Mouse (Mus musculus) fibroblast of lung, adult 2 months (primary cell): Measurements from ENCODE around the gene Selenoo.

ENCODE experiments used
- DNase-seq: peaks from one replicate; pipeline ENCODE4 v3.0.0-alpha.2; 2011; ENCODE audit warnings: low read depth

Selenoo gene

GRCm38 (mm10) chr15:89088607-89089247, at the start of gene Selenoo:
TSS of gene Selenoo (plus strand) at chr15:89089084.
- DNase-seq: peak; percentile 76

GRCm38 (mm10) chr15:89044381-89044780, 44.5 kb upstream of the Selenoo start:
- no peak for DNase-seq

GRCm38 (mm10) chr15:89046356-89046755, 42.5 kb upstream of the Selenoo start:
- no peak for DNase-seq

GRCm38 (mm10) chr15:89054666-89055065, 34.2 kb upstream of the Selenoo start:
- DNase-seq: no peak

- DNase-seq: no peak
Observed at GRCm38 (mm10) chr15:89058736-89059135, 30.1 kb upstream of the Selenoo start.

- no peak for DNase-seq
Observed at GRCm38 (mm10) chr15:89059161-89059931, 29.5 kb upstream of the Selenoo start, which contains the start of gene Panx2. TSS of gene Panx2 (plus strand) at chr15:89059734.

GRCm38 (mm10) chr15:89060032-89060681, 28.7 kb upstream of the Selenoo start:
- DNase-seq: no peak

- no peak for DNase-seq
Observed at GRCm38 (mm10) chr15:89060811-89061460, 27.9 kb upstream of the Selenoo start.

GRCm38 (mm10) chr15:89061761-89062517, 26.9 kb upstream of the Selenoo start:
- no peak for DNase-seq

GRCm38 (mm10) chr15:89062518-89062910, 26.4 kb upstream of the Selenoo start:
- no peak for DNase-seq

GRCm38 (mm10) chr15:89063001-89063400, 25.9 kb upstream of the Selenoo start:
- no peak for DNase-seq

- DNase-seq: no peak
Observed at GRCm38 (mm10) chr15:89063536-89063935, 25.3 kb upstream of the Selenoo start.

- no peak for DNase-seq
Observed at GRCm38 (mm10) chr15:89064891-89065290, 24.0 kb upstream of the Selenoo start.

- no peak for DNase-seq
Observed at GRCm38 (mm10) chr15:89067609-89068008, 21.3 kb upstream of the Selenoo start.

- DNase-seq: no peak
Observed at GRCm38 (mm10) chr15:89068226-89068625, 20.7 kb upstream of the Selenoo start.

- no peak for DNase-seq
Observed at GRCm38 (mm10) chr15:89069336-89069840, 19.5 kb upstream of the Selenoo start.

- DNase-seq: no peak
Observed at GRCm38 (mm10) chr15:89070606-89071005, 18.3 kb upstream of the Selenoo start.

GRCm38 (mm10) chr15:89073993-89074603, 14.8 kb upstream of the Selenoo start:
- no peak for DNase-seq

GRCm38 (mm10) chr15:89074613-89075477, 14.0 kb upstream of the Selenoo start, which contains the start of gene Trabd:
TSS of gene Trabd (plus strand) at chr15:89075124.
- no peak for DNase-seq
